Mouse (Mus musculus): Measurements from ENCODE around the gene Mroh8.

GRCm38 (mm10) chr2:157235946-157236345 is 43.4 kb downstream of the Mroh8 start:
- TF ChIP-seq CTCF (IDR thresholded peaks at IDR 0.05; ENCODE audit: control insufficient read depth, insufficient read depth, low read length) (no peak), POLR2A (IDR thresholded peaks at IDR 0.05; ENCODE audit: borderline replicate concordance, control insufficient read depth, low read depth, low read length) (no peak)

All from bone marrow, adult 2 months (tissue).